Mouse (Mus musculus) forebrain, embryonic 10.5 days (tissue): ENCODE results near the gene Ten1. TPM values are rescaled to one million over a fixed set of nuclear protein-coding genes. Genes with fewer than 3 reads are reported as not detected.

Experiments
- DNase-seq: peaks from one replicate; pipeline ENCODE4 v3.0.0-alpha.2; 2017; ENCODE audit warnings: low spot score; ENCODE audit errors: extremely low spot score
- H3K27ac ChIP-seq: fragments of 300-500 bp; sonication (generic); 2 replicates; pipeline ENCODE4 v1.5.1; 2016; ENCODE audit warnings: mild to moderate bottlenecking
- H3K27me3 ChIP-seq: fragments of 300-500 bp; sonication (generic); 2 replicates; pipeline ENCODE4 v1.6.1; 2016; ENCODE audit warnings: mild to moderate bottlenecking; ENCODE audit not compliant: poor library complexity, severe bottlenecking
- H3K36me3 ChIP-seq: fragments of 300-500 bp; sonication (generic); replicated peaks from 2 replicates; pipeline ENCODE4 v1.6.1; 2016; ENCODE audit warnings: mild to moderate bottlenecking, moderate library complexity
- H3K4me1 ChIP-seq: fragments of 300-500 bp; sonication (generic); 2 replicates; pipeline ENCODE4 v1.6.1; 2016
- H3K4me3 ChIP-seq: fragments of 300-500 bp; sonication (generic); 2 replicates; pipeline ENCODE4 v1.5.1; 2016; ENCODE audit warnings: mild to moderate bottlenecking, moderate library complexity
- H3K9me3 ChIP-seq: fragments of 300-500 bp; sonication (generic); 2 replicates; pipeline ENCODE4 v1.6.1; 2016; ENCODE audit warnings: mild to moderate bottlenecking, moderate library complexity
- WGBS: fragments of 180-500 bp; shearing (Covaris S2); methylation state at CpG from one replicate; pipeline ENCODE4 v1.1.7; 2016; 5-methylcytosine and 5-hydroxymethylcytosine counted together
- polyA plus RNA-seq: library from polyadenylated mRNA; unstranded; fragments of >200 nt; fragmentation: Nextera tagmentation; extraction: Ambion mirVana; gene quantifications from 2 replicates; pipeline ENCODE4 v1.2.1, GENCODE M21; 2016

The Ten1 gene
- polyA plus RNA-seq, 1 experiment from 2014 or later = 57.1 TPM

DNA sequence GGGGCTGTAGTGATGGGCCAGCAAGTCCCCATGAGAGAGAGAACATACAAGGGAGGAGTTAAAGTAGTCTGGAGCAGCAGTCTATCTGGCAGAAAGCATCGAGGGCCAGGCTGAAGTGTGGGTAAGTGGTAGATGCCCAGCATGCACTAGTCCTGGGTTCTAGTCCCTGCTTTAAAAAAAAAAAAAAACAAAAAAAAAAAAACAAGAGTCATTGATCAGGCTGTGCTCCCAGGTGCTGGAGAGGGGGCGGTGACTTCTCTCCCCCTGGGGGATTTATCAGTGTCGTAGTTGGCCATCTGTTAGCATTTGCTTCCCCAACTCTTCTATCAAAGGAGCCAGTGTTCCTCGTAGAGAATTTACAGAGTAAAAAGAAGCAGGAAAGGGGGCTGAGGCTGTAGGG is 8.0 kb downstream of the Ten1 start:
- H3K27me3 ChIP-seq = no peaks in the 10 kb centered on the region
- H3K9me3 ChIP-seq = no peaks in the 10 kb centered on the region
- no peak overlapping the region for H3K4me3 ChIP-seq
- H3K36me3 ChIP-seq = peaks cover 25% of the 10 kb centered on the region
- no peaks in the 10 kb centered on the region for H3K4me1 ChIP-seq
- no peak overlapping the region for H3K27ac ChIP-seq
- WGBS = 74% methylated on average over 4 of the region's 4 CpGs
- no peak for DNase-seq

- 84% methylated on average over 3 of the region's 3 CpGs for WGBS
Measured at GRCm38 (mm10) chr11:116208660-116209059, 10.0 kb downstream of the Ten1 start.

GRCm38 (mm10) chr11:116209257-116209656 is 10.6 kb downstream of the Ten1 start:
- Histone ChIP-seq H3K36me3 (peaks cover 22% of the 10 kb centered on the region), H3K4me1 (no peaks in the 10 kb centered on the region), H3K27ac (no peak overlapping the region), H3K27me3 (no peaks in the 10 kb centered on the region), H3K9me3 (no peaks in the 10 kb centered on the region), H3K4me3 (no peak overlapping the region)
- WGBS = 85% methylated on average over 8 of the region's 8 CpGs
- no peak for DNase-seq

More at GRCm38 (mm10) chr11:116208660-116209059, 10.0 kb downstream of the Ten1 start:
- H3K4me3 ChIP-seq = no peak overlapping the region
- H3K4me1 ChIP-seq = no peaks in the 10 kb centered on the region
- H3K27ac ChIP-seq = no peak overlapping the region
- no peaks in the 10 kb centered on the region for H3K9me3 ChIP-seq
- no peak for DNase-seq
- peaks cover 22% of the 10 kb centered on the region for H3K36me3 ChIP-seq
- H3K27me3 ChIP-seq = no peaks in the 10 kb centered on the region

GRCm38 (mm10) chr11:116210696-116211095 is 12.0 kb downstream of the Ten1 start:
- Histone ChIP-seq H3K27me3 (no peaks in the 10 kb centered on the region), H3K9me3 (no peaks in the 10 kb centered on the region), H3K36me3 (peaks cover 19% of the 10 kb centered on the region), H3K4me1 (no peaks in the 10 kb centered on the region), H3K4me3 (no peak overlapping the region), H3K27ac (no peak overlapping the region)
- DNase-seq = no peak
- WGBS = 84% methylated on average over 5 of the region's 5 CpGs

DNA sequence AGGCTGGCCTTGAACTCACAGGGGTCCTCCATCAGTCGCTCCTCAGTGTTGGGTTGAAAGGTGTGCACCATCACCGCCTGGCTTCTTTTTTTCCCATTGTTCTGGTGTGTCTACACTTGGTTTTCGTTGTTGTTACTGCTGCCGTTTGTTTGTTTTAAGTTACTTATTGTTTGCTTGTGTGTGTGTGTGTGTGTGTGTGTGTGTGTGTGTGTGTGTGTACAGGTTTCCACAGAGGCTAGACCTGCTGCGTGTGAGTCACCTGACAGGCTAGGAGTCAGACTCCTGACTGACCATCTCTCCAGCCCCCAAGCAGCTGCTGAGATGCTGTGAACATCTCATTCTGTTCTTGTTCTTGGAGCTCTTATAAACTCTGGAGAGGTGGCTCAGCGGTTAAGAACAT is 14.2 kb downstream of the Ten1 start:
- no peak for DNase-seq
- H3K27ac ChIP-seq = no peak overlapping the region
- H3K4me3 ChIP-seq = no peak overlapping the region
- no peaks in the 10 kb centered on the region; the same call in none of the 2 replicates for H3K36me3 ChIP-seq
- WGBS = 95% methylated on average over 6 of the region's 6 CpGs
- no peaks in the 10 kb centered on the region for H3K9me3 ChIP-seq
- H3K27me3 ChIP-seq = no peaks in the 10 kb centered on the region
- H3K4me1 ChIP-seq = no peaks in the 10 kb centered on the region

GRCm38 (mm10) chr11:116213877-116214510 is 15.3 kb downstream of the Ten1 start:
- no peak for DNase-seq
- no peaks in the 10 kb centered on the region for H3K27me3 ChIP-seq
- H3K4me1 ChIP-seq = peaks cover 7% of the 10 kb centered on the region
- no peak overlapping the region for H3K27ac ChIP-seq
- H3K4me3 ChIP-seq = no peak overlapping the region
- H3K36me3 ChIP-seq = no peaks in the 10 kb centered on the region; the same call in none of the 2 replicates
- H3K9me3 ChIP-seq = no peaks in the 10 kb centered on the region
- WGBS = 93% methylated on average over 13 of the region's 13 CpGs

GRCm38 (mm10) chr11:116215181-116215580 is 16.5 kb downstream of the Ten1 start:
- Histone ChIP-seq H3K4me3 (no peak overlapping the region), H3K27ac (no peak overlapping the region), H3K36me3 (no peaks in the 10 kb centered on the region; the same call in none of the 2 replicates), H3K9me3 (no peaks in the 10 kb centered on the region), H3K27me3 (peaks cover 2% of the 10 kb centered on the region), H3K4me1 (peaks cover 19% of the 10 kb centered on the region)
- DNase-seq = no peak
- WGBS = 81% methylated on average over 7 of the region's 7 CpGs

- H3K36me3 ChIP-seq = no peaks in the 10 kb centered on the region; the same call in none of the 2 replicates
- DNase-seq = no peak
- peaks cover 25% of the 10 kb centered on the region for H3K4me1 ChIP-seq
- H3K4me3 ChIP-seq = no peak overlapping the region
- H3K27ac ChIP-seq = no peak overlapping the region
- WGBS = 89% methylated on average over 6 of the region's 6 CpGs
- peaks cover 10% of the 10 kb centered on the region for H3K27me3 ChIP-seq
- H3K9me3 ChIP-seq = peaks cover under 1% of the 10 kb centered on the region; the same call in 1 of the 2 replicates
Measured at GRCm38 (mm10) chr11:116215991-116216390, 17.3 kb downstream of the Ten1 start.

- Histone ChIP-seq H3K27ac (no peak overlapping the region), H3K4me3 (no peak overlapping the region), H3K4me1 (peaks cover 25% of the 10 kb centered on the region), H3K36me3 (peaks cover 5% of the 10 kb centered on the region), H3K27me3 (peaks cover 16% of the 10 kb centered on the region), H3K9me3 (peaks cover 6% of the 10 kb centered on the region)
- WGBS = 85% methylated on average over 11 of the region's 11 CpGs
- no peak for DNase-seq
Measured at GRCm38 (mm10) chr11:116216549-116216948, 17.9 kb downstream of the Ten1 start.

GRCm38 (mm10) chr11:116218263-116218662 is 19.6 kb downstream of the Ten1 start:
- H3K36me3 ChIP-seq = peaks cover 8% of the 10 kb centered on the region
- H3K27ac ChIP-seq = peak overlapping the region; percentile 37
- H3K4me3 ChIP-seq = no peak overlapping the region
- no peak for DNase-seq
- H3K4me1 ChIP-seq = peaks cover 42% of the 10 kb centered on the region
- H3K27me3 ChIP-seq = peaks cover 33% of the 10 kb centered on the region
- 91% methylated on average over 2 of the region's 2 CpGs for WGBS
- peaks cover 11% of the 10 kb centered on the region for H3K9me3 ChIP-seq

DNA sequence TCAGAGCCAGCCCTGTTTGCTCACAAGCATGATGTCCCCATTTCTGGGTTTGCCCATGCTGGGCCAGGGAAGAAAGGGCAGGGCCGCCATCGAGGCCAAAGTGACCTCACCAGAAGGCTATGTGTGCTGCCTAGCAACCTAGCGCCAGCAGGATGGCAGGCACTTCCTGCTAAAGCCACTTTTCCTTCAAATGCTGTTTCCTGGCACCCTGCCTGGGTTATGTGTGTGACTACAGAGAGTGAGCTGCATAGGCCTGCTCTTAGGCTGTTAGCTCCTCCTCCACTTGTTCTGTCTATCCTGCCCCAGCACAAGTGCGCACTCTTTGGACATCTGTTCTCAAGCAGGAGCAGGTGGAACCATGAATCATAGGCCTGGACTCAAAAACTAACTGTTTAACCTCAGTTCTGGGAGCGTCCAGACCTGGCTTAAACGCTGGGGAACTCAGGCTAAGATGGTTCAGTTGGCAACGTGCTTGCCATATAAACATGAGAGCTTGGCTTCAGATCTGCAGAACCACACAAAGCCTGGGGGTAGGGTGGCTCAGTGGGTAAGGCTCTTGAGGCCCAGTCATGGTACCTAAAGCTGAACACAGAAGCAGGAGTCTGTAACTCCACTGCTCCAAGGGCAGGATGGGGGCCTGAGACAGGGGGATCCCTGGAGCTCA is 20.2 kb downstream of the Ten1 start:
- WGBS = 71% methylated on average over 7 of the region's 7 CpGs

DNA sequence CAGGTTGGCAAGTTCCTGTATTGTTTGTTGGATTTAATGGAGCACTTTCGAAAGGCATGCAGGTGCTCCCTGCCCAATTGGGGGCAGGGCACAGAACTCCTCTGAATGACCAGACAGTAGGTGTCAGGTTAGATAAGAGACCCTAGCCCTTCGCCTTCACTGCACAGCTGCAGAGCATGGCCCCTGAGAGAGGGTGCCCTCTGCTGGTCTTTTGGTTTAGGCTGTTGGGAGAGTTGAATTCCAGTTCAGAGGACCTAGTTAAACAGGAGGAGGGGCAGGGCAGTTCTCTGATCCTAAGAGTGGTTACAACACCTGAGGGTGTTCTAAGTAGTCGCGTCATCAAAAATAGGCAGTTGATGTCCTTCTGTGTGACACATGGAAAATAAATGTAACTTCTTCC is 21.2 kb downstream of the Ten1 start:
- no peak overlapping the region for H3K4me3 ChIP-seq
- peak; percentile 63 for DNase-seq
- H3K27me3 ChIP-seq = peaks cover 49% of the 10 kb centered on the region
- peak overlapping the region; percentile 37; the same call in 1 of the 2 replicates for H3K27ac ChIP-seq
- WGBS = 21% methylated on average over 4 of the region's 4 CpGs
- H3K9me3 ChIP-seq = peaks cover 13% of the 10 kb centered on the region
- H3K4me1 ChIP-seq = peaks cover 43% of the 10 kb centered on the region
- peaks cover 8% of the 10 kb centered on the region for H3K36me3 ChIP-seq

More for the DNA sequence above, 20.2 kb downstream of the Ten1 start:
- H3K36me3 ChIP-seq = peaks cover 8% of the 10 kb centered on the region
- H3K4me1 ChIP-seq = peaks cover 43% of the 10 kb centered on the region
- H3K27me3 ChIP-seq = peaks cover 39% of the 10 kb centered on the region
- H3K9me3 ChIP-seq = peaks cover 11% of the 10 kb centered on the region
- no peak for DNase-seq
- H3K27ac ChIP-seq = peak overlapping the region; percentile 37
- H3K4me3 ChIP-seq = no peak overlapping the region
